Mouse (Mus musculus): ENCODE measurements around the gene Fdx1l.

Gene Fdx1l

DNA sequence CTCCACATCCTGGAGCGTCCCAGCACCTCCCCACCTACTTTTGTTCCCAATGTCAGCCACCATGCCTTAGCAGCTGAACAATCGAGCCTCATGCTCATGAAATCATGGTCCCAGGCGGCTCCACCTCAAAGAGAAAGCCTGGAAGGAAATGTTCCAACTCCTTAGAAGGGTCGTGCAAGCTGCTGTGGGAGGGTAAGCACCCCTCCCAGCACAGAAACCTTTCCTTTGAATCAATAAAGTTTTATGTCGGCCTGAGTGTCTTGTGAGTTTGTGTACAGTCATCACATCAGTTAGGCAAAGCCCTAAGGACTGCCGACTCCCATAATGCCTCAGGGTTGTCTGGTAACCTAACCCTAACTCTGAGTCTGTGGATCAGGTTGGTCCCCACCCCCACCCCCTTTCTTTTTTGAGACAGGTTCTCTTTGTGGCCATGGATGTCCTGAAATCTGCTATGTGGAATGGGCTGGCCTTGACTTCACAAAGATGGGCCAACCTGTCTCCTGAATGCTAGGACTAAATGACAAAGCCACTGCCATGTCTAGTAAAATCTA lies 44.8 kb downstream of the Fdx1l start:
- in situ Hi-C loops (cut with MboI, MseI): no loop called here

DNA sequence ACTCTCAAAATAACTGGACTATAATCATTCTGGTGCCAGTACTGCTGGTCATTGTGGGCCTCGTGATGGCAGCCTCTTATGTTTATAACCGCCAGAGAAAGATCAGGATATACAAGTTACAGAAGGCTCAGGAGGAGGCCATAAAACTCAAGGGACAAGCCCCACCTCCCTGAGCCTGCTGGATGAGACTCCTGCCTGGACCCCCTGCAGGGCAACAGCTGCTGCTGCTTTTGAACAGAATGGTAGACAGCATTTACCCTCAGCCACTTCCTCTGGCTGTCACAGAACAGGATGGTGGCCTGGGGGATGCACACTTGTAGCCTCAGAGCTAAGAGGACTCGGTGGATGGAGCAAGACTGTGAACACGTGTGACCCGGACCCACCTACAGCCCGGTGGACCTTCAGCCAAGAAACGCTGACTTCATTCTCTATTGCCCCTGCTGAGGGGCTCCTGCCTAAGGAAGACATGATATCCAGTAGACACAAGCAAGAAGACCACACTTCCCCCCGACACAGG lies 45.6 kb downstream of the Fdx1l start:
- in situ Hi-C loops (cut with MboI, MseI): no loop called here

DNA sequence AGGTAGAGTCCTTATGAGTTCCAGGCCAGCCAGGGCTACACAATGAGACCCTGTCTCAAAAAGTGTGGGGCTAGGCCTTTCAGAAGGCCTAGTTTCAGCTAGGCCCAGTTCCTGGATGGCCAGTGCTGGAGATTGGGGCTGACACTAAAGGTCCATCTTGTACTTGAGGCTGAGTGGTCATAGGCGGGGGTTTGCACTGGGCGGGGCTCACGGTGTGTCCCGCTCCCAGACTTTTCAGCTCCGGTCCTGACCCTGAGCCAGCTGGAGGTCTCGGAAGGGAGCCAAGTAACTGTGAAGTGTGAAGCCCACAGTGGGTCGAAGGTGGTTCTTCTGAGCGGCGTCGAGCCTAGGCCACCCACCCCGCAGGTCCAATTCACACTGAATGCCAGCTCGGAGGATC lies 46.6 kb downstream of the Fdx1l start:
- in situ Hi-C loops (cut with MboI, MseI): no loop called here

DNA sequence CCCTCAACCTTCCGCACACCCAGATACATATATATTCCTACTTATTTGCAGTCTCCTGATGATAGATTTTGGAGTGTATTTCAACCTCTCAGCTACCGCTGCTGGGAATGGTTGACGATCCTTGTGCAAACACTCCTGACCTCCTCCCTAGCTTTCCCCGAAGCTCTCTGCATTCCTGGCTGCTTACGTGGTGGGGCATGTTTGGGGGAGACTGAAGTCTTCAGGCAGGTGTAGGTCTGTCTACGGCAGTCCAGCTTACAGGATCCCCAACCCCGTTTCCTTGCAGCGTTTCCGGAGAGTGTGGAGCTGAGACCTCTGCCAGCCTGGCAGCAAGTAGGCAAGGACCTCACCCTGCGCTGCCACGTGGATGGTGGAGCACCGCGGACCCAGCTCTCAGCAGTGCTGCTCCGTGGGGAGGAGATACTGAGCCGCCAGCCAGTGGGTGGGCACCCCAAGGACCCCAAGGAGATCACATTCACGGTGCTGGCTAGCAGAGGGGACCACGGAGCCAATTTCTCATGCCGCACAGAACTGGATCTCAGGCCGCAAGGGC lies 48.1 kb downstream of the Fdx1l start:
- in situ Hi-C loops (cut with MboI, MseI): no loop called here

DNA sequence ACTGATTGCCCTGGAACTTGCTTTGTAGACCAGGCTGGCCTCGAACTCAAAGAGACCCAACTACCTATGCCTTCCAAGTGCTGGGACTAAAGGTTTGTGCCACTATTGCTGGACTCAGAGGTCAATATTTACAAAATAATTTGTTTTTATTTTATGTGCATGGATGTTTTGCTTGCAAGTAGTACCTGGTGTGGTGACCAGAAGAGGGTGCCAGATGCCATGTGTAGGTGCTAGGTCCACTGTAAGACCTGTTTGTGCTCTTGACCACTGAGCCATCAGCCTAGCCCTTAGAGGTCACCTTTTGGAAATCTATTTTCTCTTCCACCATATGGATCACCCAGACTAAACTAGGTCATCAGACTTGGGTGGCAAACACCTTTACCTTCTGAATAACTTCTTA lies 50.7 kb downstream of the Fdx1l start:
- in situ Hi-C loops (cut with MboI, MseI): no loop called here

DNA sequence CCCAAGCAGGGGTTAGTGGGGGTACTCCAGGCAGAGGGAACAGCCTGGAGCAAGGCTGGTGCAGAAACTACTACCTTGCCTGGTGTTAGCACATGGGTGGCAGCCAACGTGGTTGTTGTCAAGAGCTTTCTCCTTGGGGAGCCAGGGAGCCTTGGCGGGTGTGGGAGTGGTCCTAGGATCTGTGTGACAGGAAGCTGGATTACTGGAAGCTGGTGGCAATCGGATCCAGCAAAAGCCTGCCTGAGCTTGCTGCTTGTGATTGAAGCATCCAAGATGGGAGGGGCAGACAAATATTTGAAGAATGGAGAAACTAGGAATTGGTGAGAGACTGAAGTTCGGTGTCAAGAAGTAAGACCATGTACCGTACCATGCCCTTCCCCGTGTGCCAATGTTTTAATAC lies 51.1 kb downstream of the Fdx1l start:
- in situ Hi-C loops (cut with MboI, MseI): no loop called here

DNA sequence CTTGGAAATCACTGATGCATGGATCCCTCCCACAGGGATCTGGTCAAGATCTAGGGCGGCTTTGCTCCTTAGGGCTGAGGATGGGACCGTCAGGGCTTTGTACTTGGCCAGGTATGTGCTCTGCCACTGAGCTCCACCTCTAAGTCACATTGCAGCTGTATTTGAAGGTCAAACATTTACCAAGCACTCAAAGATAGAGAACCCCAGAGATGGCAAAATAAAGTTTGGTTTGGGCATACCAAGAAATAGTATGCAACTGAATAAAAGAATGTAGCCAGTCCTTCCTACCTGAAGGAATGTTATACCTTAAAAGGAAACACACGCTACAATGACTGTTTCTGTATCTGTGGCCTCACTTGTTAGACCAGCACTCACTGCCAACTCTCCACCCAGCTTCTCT lies 52.1 kb downstream of the Fdx1l start:
- in situ Hi-C loops (cut with MboI, MseI): no loop called here

DNA sequence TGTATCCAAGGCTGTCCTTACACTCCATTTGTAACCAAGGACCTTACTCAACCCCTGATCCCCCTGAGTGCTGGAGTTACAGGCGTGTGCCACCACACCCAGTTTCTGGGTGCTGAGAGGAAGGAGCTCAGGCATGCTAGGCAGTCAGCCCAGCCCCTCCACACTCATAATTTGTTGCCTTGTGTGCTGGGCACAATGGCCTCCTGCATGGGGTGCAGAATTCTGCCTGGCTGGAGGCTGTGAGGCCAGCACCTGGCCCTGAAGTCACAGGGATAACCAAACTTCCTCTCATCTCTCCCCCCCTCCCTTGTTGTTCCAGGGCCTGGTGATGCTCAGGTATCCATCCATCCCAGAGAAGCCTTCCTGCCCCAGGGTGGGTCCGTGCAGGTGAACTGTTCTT lies 54.8 kb downstream of the Fdx1l start:
- in situ Hi-C loops (cut with MboI, MseI): no loop called here
